Mouse (Mus musculus): ENCODE results near the gene Mcoln1. TPM values are rescaled to one million over a fixed set of nuclear protein-coding genes. Genes with fewer than 3 reads are reported as not detected.

Gene Mcoln1
- polyA plus RNA-seq, 1 experiment from 2014 or later = 76.7 TPM

DNA sequence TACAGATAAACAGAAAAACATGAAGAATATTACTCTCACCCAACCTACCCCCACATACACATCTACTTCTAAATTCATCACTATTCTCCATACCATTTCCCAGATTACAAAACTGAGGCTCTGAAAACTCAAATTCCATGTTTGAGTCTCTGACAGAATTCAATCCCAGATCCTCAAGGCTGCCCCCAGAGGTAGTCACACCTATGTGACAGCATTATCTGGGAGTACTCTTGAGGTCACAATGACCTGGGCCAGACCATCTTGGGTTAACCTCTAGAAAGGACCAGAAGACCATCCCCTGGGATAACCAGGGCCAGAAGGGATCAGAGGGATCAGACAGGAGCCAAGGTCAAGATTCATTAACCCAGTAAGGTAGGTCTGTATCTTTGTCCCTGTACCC, 29.7 kb upstream of the Mcoln1 start, which contains the start of gene Tex45:
Tex45 (plus strand) TSS at position 301 of the 400 bp plus-strand sequence.
- Histone ChIP-seq H3K27me3 (ENCODE audit: control insufficient read depth, insufficient read depth, low read length) (no peaks in the 10 kb centered on the region), H3K4me2 (ENCODE audit: low read length) (no peak within 1 kb of the TSS), H3K4me3 (replicated peaks; ENCODE audit: low read depth, low read length) (no peak within 1 kb of the TSS), H3K9ac (replicated peaks; ENCODE audit: low read length) (no peak within 1 kb of the TSS), H3K36me3 (ENCODE audit: control insufficient read depth, insufficient read depth, low read length) (no peaks in the 10 kb centered on the region), H3K27ac (replicated peaks; ENCODE audit: low read depth, low read length) (no peak within 1 kb of the TSS), H3K9me3 (ENCODE audit: control insufficient read depth, low read length) (no peaks in the 10 kb centered on the region), H3K4me1 (ENCODE audit: control insufficient read depth, insufficient read depth, low read length) (peaks cover 4% of the 10 kb centered on the region)
- no peak for ATAC-seq (ENCODE audit: low FRiP score, low TSS enrichment)
- DNase-seq = no peak

- Histone ChIP-seq H3K27me3 (ENCODE audit: control insufficient read depth, insufficient read depth, low read length) (0 out of 2 replicates have a peak, but pooled peaks cover 2% of the 10 kb centered on the region), H3K4me2 (ENCODE audit: low read length) (peak overlapping the region; percentile 51), H3K9me3 (ENCODE audit: control insufficient read depth, low read length) (no peaks in the 10 kb centered on the region), H3K27ac (replicated peaks; ENCODE audit: low read depth, low read length) (no peak overlapping the region), H3K9ac (replicated peaks; ENCODE audit: low read length) (peak overlapping the region; percentile 47), H3K36me3 (ENCODE audit: control insufficient read depth, insufficient read depth, low read length) (no peaks in the 10 kb centered on the region), H3K4me1 (ENCODE audit: control insufficient read depth, insufficient read depth, low read length) (no peaks in the 10 kb centered on the region; the same call in 1 of the 2 replicates), H3K4me3 (replicated peaks; ENCODE audit: low read depth, low read length) (peak overlapping the region; percentile 35)
- ATAC-seq (ENCODE audit: low FRiP score, low TSS enrichment) = peak; percentile 43; the same call in 1 of the 2 replicates
- DNase-seq = peak; percentile 62
- WGBS = 23% methylated on average over 37 of the region's 37 CpGs
Observed at GRCm38 (mm10) chr8:3475715-3476429, 24.4 kb upstream of the Mcoln1 start.

GRCm38 (mm10) chr8:3480221-3480785, 20.0 kb upstream of the Mcoln1 start:
- Histone ChIP-seq H3K4me1 (ENCODE audit: control insufficient read depth, insufficient read depth, low read length) (no peaks in the 10 kb centered on the region; the same call in 1 of the 2 replicates), H3K27me3 (ENCODE audit: control insufficient read depth, insufficient read depth, low read length) (0 out of 2 replicates have a peak, but pooled peaks cover 2% of the 10 kb centered on the region), H3K27ac (replicated peaks; ENCODE audit: low read depth, low read length) (no peak overlapping the region), H3K4me3 (replicated peaks; ENCODE audit: low read depth, low read length) (no peak overlapping the region), H3K9ac (replicated peaks; ENCODE audit: low read length) (no peak overlapping the region), H3K4me2 (ENCODE audit: low read length) (no peak overlapping the region), H3K36me3 (ENCODE audit: control insufficient read depth, insufficient read depth, low read length) (no peaks in the 10 kb centered on the region), H3K9me3 (ENCODE audit: control insufficient read depth, low read length) (no peaks in the 10 kb centered on the region)
- 80% methylated on average over 4 of the region's 4 CpGs for WGBS
- ATAC-seq (ENCODE audit: low FRiP score, low TSS enrichment) = no peak
- DNase-seq = no peak

DNA sequence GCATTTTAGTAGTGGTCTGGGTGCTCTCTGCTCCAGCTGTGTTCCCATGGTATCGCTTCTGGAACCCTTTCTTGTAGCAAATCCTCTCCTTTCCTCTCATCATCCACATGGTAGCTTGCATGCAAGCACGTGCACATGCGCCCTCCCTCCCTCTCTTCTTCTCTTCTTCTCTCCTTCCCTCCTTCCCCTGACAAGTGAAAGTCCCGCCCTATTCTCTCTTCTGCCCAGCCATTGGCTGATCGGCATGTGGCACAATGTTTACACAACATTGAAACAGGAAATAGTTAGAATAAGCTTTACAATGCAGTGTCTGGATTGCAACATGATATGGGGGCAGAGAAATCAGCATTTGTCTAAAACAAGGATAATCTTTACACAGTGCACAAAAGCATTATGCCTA, 18.7 kb upstream of the Mcoln1 start:
- no peak for ATAC-seq (ENCODE audit: low FRiP score, low TSS enrichment)
- H3K4me3 ChIP-seq (replicated peaks; ENCODE audit: low read depth, low read length) = no peak overlapping the region
- DNase-seq = no peak
- H3K9me3 ChIP-seq (ENCODE audit: control insufficient read depth, low read length) = no peaks in the 10 kb centered on the region
- H3K36me3 ChIP-seq (ENCODE audit: control insufficient read depth, insufficient read depth, low read length) = no peaks in the 10 kb centered on the region
- H3K27ac ChIP-seq (replicated peaks; ENCODE audit: low read depth, low read length) = no peak overlapping the region
- WGBS = 63% methylated on average over 5 of the region's 5 CpGs
- H3K9ac ChIP-seq (replicated peaks; ENCODE audit: low read length) = no peak overlapping the region
- 0 out of 2 replicates have a peak, but pooled peaks cover 2% of the 10 kb centered on the region for H3K27me3 ChIP-seq (ENCODE audit: control insufficient read depth, insufficient read depth, low read length)
- no peak overlapping the region for H3K4me2 ChIP-seq (ENCODE audit: low read length)
- H3K4me1 ChIP-seq (ENCODE audit: control insufficient read depth, insufficient read depth, low read length) = no peaks in the 10 kb centered on the region

GRCm38 (mm10) chr8:3482240-3482740, 18.0 kb upstream of the Mcoln1 start:
- DNase-seq = no peak
- Histone ChIP-seq H3K9me3 (ENCODE audit: control insufficient read depth, low read length) (no peaks in the 10 kb centered on the region), H3K4me3 (replicated peaks; ENCODE audit: low read depth, low read length) (no peak overlapping the region), H3K36me3 (ENCODE audit: control insufficient read depth, insufficient read depth, low read length) (no peaks in the 10 kb centered on the region), H3K27ac (replicated peaks; ENCODE audit: low read depth, low read length) (no peak overlapping the region), H3K4me1 (ENCODE audit: control insufficient read depth, insufficient read depth, low read length) (no peaks in the 10 kb centered on the region), H3K27me3 (ENCODE audit: control insufficient read depth, insufficient read depth, low read length) (0 out of 2 replicates have a peak, but pooled peaks cover 1% of the 10 kb centered on the region), H3K9ac (replicated peaks; ENCODE audit: low read length) (no peak overlapping the region), H3K4me2 (ENCODE audit: low read length) (no peak overlapping the region)
- WGBS = 88% methylated on average over 22 of the region's 22 CpGs
- no peak for ATAC-seq (ENCODE audit: low FRiP score, low TSS enrichment)

DNA sequence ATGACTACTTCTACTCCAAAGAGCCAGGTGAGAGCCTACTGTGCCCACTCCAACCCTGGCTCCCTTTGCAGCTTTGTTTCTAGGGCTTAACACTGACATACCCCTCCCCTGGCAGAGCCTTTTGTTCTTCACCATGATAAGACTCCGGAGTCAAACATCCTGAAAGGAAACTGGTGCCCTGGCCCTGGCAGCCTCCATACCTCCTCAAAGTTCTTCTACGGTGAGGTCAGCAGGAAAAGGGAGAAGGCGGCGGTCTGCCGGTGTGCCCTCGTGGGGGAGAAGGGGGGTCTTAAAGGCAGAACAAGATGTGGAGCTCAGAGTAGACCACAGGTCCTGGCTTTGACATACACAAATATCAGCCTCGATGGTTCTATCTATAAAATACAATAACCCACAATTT, 16.7 kb upstream of the Mcoln1 start:
- DNase-seq = no peak
- no peaks in the 10 kb centered on the region for H3K9me3 ChIP-seq (ENCODE audit: control insufficient read depth, low read length)
- H3K9ac ChIP-seq (replicated peaks; ENCODE audit: low read length) = no peak overlapping the region
- no peak overlapping the region for H3K4me2 ChIP-seq (ENCODE audit: low read length)
- no peak for ATAC-seq (ENCODE audit: low FRiP score, low TSS enrichment)
- no peaks in the 10 kb centered on the region for H3K27me3 ChIP-seq (ENCODE audit: control insufficient read depth, insufficient read depth, low read length)
- no peak overlapping the region for H3K4me3 ChIP-seq (replicated peaks; ENCODE audit: low read depth, low read length)
- 87% methylated on average over 7 of the region's 7 CpGs for WGBS
- H3K4me1 ChIP-seq (ENCODE audit: control insufficient read depth, insufficient read depth, low read length) = no peaks in the 10 kb centered on the region
- H3K27ac ChIP-seq (replicated peaks; ENCODE audit: low read depth, low read length) = no peak overlapping the region
- no peaks in the 10 kb centered on the region for H3K36me3 ChIP-seq (ENCODE audit: control insufficient read depth, insufficient read depth, low read length)

DNA sequence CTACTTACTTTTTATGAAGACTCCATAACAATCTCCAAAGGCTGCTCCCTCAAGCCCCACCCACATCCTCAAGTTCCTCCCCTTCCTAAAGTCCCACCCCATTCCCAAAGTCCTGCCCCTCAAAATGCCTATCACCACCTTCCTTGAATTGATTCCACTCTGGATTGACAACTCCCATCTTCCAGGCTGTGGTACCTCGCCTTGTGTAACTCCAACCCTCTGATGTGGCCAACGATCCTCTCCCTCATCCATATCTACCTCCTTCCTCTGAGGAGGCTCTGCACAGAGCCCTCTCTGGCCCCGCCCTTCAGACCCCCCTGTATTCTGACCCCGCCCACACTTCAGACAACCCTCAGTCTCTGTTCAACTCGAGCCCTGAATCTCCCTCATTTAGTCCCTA, 15.1 kb upstream of the Mcoln1 start:
- no peak overlapping the region for H3K4me3 ChIP-seq (replicated peaks; ENCODE audit: low read depth, low read length)
- H3K4me1 ChIP-seq (ENCODE audit: control insufficient read depth, insufficient read depth, low read length) = no peaks in the 10 kb centered on the region
- no peaks in the 10 kb centered on the region for H3K9me3 ChIP-seq (ENCODE audit: control insufficient read depth, low read length)
- H3K4me2 ChIP-seq (ENCODE audit: low read length) = no peak overlapping the region
- 27% methylated on average over 5 of the region's 5 CpGs for WGBS
- H3K36me3 ChIP-seq (ENCODE audit: control insufficient read depth, insufficient read depth, low read length) = no peaks in the 10 kb centered on the region
- H3K27ac ChIP-seq (replicated peaks; ENCODE audit: low read depth, low read length) = no peak overlapping the region
- no peak overlapping the region for H3K9ac ChIP-seq (replicated peaks; ENCODE audit: low read length)
- no peak for DNase-seq
- H3K27me3 ChIP-seq (ENCODE audit: control insufficient read depth, insufficient read depth, low read length) = no peaks in the 10 kb centered on the region
- no peak for ATAC-seq (ENCODE audit: low FRiP score, low TSS enrichment)

DNA sequence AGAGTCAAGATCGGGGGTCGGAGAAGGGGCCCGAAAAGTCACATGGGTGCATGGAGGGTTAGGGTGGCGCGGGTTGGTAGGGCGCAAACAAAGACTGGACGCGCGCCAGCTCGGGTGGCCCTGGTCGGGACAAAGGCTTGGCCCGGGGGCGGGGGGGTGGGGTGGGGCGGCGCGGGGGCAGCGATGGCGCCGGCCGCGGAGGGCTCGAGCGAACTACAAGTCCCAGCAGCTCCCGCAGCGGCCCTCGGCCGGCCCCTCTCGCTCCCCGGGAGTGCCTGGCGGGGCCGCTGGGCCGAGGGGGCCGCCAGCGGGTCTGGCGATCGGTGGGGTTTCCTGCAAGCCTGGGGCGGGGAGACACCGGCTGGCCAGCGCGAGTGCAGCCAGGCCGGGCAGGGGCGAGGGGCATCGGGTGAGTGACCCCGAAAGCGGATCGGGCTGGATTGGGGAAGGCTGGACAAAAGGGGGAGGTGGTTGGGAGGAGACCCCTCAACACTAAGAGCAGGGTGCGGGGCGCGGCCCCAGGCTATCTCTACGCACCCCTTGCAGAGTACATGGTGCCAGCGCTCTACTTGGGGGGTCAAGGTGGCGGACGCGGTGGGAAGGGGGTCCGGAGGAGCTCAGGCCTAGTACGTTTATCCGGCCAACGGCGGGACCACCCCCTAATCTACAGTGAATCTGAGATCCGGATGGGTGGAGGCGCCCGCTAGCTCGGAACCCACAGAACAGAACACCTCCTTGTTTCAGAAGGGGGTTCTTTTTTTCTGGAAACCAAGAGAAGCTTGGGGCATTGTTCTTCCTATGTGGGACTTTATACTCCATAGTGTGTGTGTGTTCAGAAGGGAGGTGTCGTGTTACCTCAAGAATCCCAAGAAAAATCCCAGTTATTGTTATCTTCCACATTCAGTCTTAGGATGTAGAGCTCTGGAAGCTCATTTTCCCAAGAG, 7.1 kb upstream of the Mcoln1 start, which contains the start of gene Zfp358:
Zfp358 (plus strand) TSS at position 238 of the 944 bp plus-strand sequence.
- Histone ChIP-seq H3K27ac (replicated peaks; ENCODE audit: low read depth, low read length) (peak within 1 kb of the TSS; percentile 93), H3K4me2 (ENCODE audit: low read length) (peak within 1 kb of the TSS; percentile 73), H3K27me3 (ENCODE audit: control insufficient read depth, insufficient read depth, low read length) (no peaks in the 10 kb centered on the region), H3K9me3 (ENCODE audit: control insufficient read depth, low read length) (peaks cover 7% of the 10 kb centered on the region; the same call in 1 of the 2 replicates), H3K4me1 (ENCODE audit: control insufficient read depth, insufficient read depth, low read length) (peaks cover 7% of the 10 kb centered on the region), H3K9ac (replicated peaks; ENCODE audit: low read length) (peak within 1 kb of the TSS; percentile 99), H3K36me3 (ENCODE audit: control insufficient read depth, insufficient read depth, low read length) (peaks cover 28% of the 10 kb centered on the region), H3K4me3 (replicated peaks; ENCODE audit: low read depth, low read length) (peak within 1 kb of the TSS; percentile 89)
- DNase-seq (peak; percentile 92), ATAC-seq (ENCODE audit: low FRiP score, low TSS enrichment) (peak; percentile 91)
- under 1% methylated on average over 56 of the region's 64 CpGs for WGBS
